Mouse (Mus musculus) liver, embryonic 14.5 days (tissue): ENCODE data around the gene Sstr5. TPM values are rescaled to one million over a fixed set of nuclear protein-coding genes. Genes with fewer than 3 reads are reported as not detected.

Experiments
- ATAC-seq: fragments of 200-750 bp; cut with Nextera tagmentation; 2 replicates; pipeline ENCODE4 v1.8.0; 2017; ENCODE audit warnings: moderate number of reproducible peaks, mild to moderate bottlenecking, moderate library complexity; ENCODE audit not compliant: insufficient read depth
- DNase-seq, 3 experiments: peaks; one replicate each; pipeline ENCODE4 v3.0.0-alpha.2; 2012 to 2013; ENCODE audit warnings: low read depth in 3 of 3, low spot score in 3 of 3
- H3K27ac ChIP-seq: fragments of 300-500 bp; sonication (generic); 2 replicates; pipeline ENCODE4 v1.5.1; 2014; ENCODE audit warnings: moderate library complexity, mild to moderate bottlenecking, control low read depth, inconsistent platforms
- H3K27me3 ChIP-seq: fragments of 300-500 bp; sonication (generic); 2 replicates; pipeline ENCODE4 v1.6.1; 2014; ENCODE audit warnings: mild to moderate bottlenecking, low read length, moderate library complexity; ENCODE audit not compliant: control insufficient read depth, insufficient read depth
- H3K36me3 ChIP-seq: fragments of 300-500 bp; sonication (generic); replicated peaks from 2 replicates; pipeline ENCODE4 v1.6.1; 2014; ENCODE audit warnings: low read depth; ENCODE audit not compliant: control insufficient read depth, insufficient read depth
- H3K4me1 ChIP-seq, 2 experiments: fragments of 200-500 bp in 1 of 2; fragments of 300-500 bp in 1 of 2; sonication (generic) in 1 of 2; replicated peaks; 2 replicates each; pipeline ENCODE4 v1.6.1; 2012 to 2014; ENCODE audit warnings: antibody characterized with exemption in 1 of 2, inconsistent platforms in 1 of 2, low read length in 1 of 2; ENCODE audit not compliant: control insufficient read depth in 2 of 2, insufficient read depth in 2 of 2
- H3K4me2 ChIP-seq: fragments of 300-500 bp; sonication (generic); 2 replicates; pipeline ENCODE4 v1.6.1; 2014; ENCODE audit warnings: low read depth, mild to moderate bottlenecking, control low read depth, moderate library complexity
- H3K4me3 ChIP-seq, 2 experiments: fragments of 200-500 bp in 1 of 2; fragments of 300-500 bp in 1 of 2; sonication (generic) in 1 of 2; 2 replicates each; pipeline ENCODE4 v1.5.1; 2012 to 2014; ENCODE audit warnings: low read depth in 2 of 2, low read length in 2 of 2, mild to moderate bottlenecking in 2 of 2, control low read depth in 1 of 2, inconsistent platforms in 1 of 2, moderate library complexity in 1 of 2; ENCODE audit not compliant: insufficient read depth in 1 of 2
- H3K9ac ChIP-seq: fragments of 300-500 bp; sonication (generic); replicated peaks from 2 replicates; pipeline ENCODE4 v1.6.1; 2014; ENCODE audit warnings: mild to moderate bottlenecking, control low read depth, moderate library complexity
- H3K9me3 ChIP-seq: fragments of 300-500 bp; sonication (generic); 2 replicates; pipeline ENCODE4 v1.6.1; 2016; ENCODE audit warnings: low read length, mixed read lengths; ENCODE audit not compliant: control insufficient read depth
- CTCF ChIP-seq: IDR thresholded peaks from 2 replicates; pipeline ENCODE4 v1.5.1; 2016; ENCODE audit warnings: antibody characterized with exemption, low read depth, control low read depth
- EP300 ChIP-seq: IDR thresholded peaks from 2 replicates; pipeline ENCODE4 v1.6.1; 2016; ENCODE audit warnings: antibody characterized with exemption, low read depth
- WGBS: fragments of 180-500 bp; shearing (Covaris S2); extraction: QIAGEN DNeasy Blood & Tissue Kit; methylation state at CpG from one replicate; pipeline ENCODE4 v1.1.7; 2014; ENCODE audit not compliant: insufficient replicate concordance; 5-methylcytosine and 5-hydroxymethylcytosine counted together
- polyA plus RNA-seq, 2 experiments: library from polyadenylated mRNA; depleted of rRNA in 1 of 2; stranded (reverse) in 1 of 2; unstranded in 1 of 2; fragments of >200 nt; fragmentation: Nextera tagmentation in 1 of 2; extraction: Ambion mirVana in 1 of 2; gene quantifications; 2 replicates each; pipeline versions ENCODE4 v1.2.1 to v1.2.3; 2012 to 2014

Gene Sstr5
- polyA plus RNA-seq, 2 experiments, result 0.01 TPM; not detected in 1

GRCm38 (mm10) chr17:25482092-25482491, 15.0 kb downstream of the Sstr5 start:
- H3K4me2 ChIP-seq, result no peak overlapping the region
- H3K4me1 ChIP-seq, result no peaks in the 10 kb centered on the region
- DNase-seq, result no peak
- TF ChIP-seq CTCF (no peak), EP300 (no peak)
- 70% methylated on average over 6 of the region's 6 CpGs for WGBS
- H3K36me3 ChIP-seq, result no peaks in the 10 kb centered on the region
- no peak overlapping the region for H3K4me3 ChIP-seq
- H3K9ac ChIP-seq, result no peak overlapping the region
- no peaks in the 10 kb centered on the region for H3K9me3 ChIP-seq
- no peaks in the 10 kb centered on the region for H3K27me3 ChIP-seq
- no peak overlapping the region for H3K27ac ChIP-seq
- no peak for ATAC-seq

DNA sequence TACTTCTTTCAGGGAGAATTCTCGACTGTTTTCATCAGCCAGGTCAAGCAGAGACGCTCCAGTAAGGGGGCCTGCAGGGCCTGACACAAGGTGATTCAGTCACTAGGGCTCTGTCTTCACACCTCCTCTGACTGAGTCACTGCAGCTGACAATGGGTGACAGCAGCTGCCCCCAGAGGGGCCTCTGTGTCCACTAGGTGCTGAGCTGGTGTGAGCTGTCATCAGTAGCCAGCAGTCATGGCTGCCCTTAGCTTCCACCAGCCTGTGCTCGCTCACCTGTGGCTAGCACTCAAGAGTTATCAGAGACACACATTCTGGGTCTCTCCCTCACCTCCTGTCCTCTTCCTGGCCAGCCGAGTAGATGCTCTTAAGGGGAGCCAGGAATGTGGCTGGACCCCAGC, 16.3 kb downstream of the Sstr5 start:
- TF ChIP-seq EP300 (no peak), CTCF (no peak)
- DNase-seq, result no peak
- WGBS, result 33% methylated on average over 4 of the region's 4 CpGs

DNA sequence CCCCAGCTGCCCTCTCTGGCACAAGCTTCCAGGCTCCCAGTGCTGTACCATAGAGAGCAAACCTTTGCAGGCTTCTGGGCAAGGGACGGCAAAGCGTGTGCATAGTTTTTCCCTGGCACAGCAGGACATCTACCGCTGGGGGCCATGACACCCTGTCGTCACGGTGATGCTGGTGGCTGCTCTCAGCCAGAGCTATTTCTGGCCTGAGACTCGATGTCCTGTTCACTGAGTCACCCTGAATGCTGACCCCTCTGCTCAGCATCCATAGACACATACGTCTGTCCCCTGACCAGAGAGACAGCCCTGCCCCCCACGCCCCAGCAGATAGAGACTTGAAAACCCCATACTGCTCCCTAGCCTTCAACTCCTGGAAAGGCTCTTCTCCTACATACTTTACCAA, 16.9 kb downstream of the Sstr5 start:
- Histone ChIP-seq H3K9ac (no peak overlapping the region), H3K27me3 (no peaks in the 10 kb centered on the region), H3K27ac (no peak overlapping the region), H3K4me3 (no peak overlapping the region), H3K9me3 (no peaks in the 10 kb centered on the region), H3K4me2 (no peak overlapping the region), H3K4me1 (no peaks in the 10 kb centered on the region), H3K36me3 (no peaks in the 10 kb centered on the region)
- TF ChIP-seq CTCF (no peak), EP300 (no peak)
- WGBS, result 51% methylated on average over 8 of the region's 8 CpGs
- DNase-seq (no peak), ATAC-seq (no peak)

More for the DNA sequence above, 16.3 kb downstream of the Sstr5 start:
- Histone ChIP-seq H3K4me2 (no peak overlapping the region), H3K9ac (no peak overlapping the region), H3K27me3 (no peaks in the 10 kb centered on the region), H3K9me3 (no peaks in the 10 kb centered on the region), H3K36me3 (no peaks in the 10 kb centered on the region), H3K4me1 (no peaks in the 10 kb centered on the region), H3K27ac (no peak overlapping the region), H3K4me3 (no peak overlapping the region)
- no peak for ATAC-seq

GRCm38 (mm10) chr17:25475946-25476744, 20.9 kb downstream of the Sstr5 start:
- H3K9ac ChIP-seq, result no peak overlapping the region
- WGBS, result 31% methylated on average over 19 of the region's 19 CpGs
- no peak overlapping the region for H3K4me2 ChIP-seq
- TF ChIP-seq CTCF (peak; percentile 89), EP300 (no peak)
- no peak overlapping the region for H3K27ac ChIP-seq
- no peaks in the 10 kb centered on the region for H3K4me1 ChIP-seq
- DNase-seq (peak; percentile 20 to 30 (median 22)), ATAC-seq (no peak)
- no peak overlapping the region for H3K4me3 ChIP-seq
- H3K9me3 ChIP-seq, result no peaks in the 10 kb centered on the region
- no peaks in the 10 kb centered on the region for H3K36me3 ChIP-seq
- no peaks in the 10 kb centered on the region for H3K27me3 ChIP-seq

DNA sequence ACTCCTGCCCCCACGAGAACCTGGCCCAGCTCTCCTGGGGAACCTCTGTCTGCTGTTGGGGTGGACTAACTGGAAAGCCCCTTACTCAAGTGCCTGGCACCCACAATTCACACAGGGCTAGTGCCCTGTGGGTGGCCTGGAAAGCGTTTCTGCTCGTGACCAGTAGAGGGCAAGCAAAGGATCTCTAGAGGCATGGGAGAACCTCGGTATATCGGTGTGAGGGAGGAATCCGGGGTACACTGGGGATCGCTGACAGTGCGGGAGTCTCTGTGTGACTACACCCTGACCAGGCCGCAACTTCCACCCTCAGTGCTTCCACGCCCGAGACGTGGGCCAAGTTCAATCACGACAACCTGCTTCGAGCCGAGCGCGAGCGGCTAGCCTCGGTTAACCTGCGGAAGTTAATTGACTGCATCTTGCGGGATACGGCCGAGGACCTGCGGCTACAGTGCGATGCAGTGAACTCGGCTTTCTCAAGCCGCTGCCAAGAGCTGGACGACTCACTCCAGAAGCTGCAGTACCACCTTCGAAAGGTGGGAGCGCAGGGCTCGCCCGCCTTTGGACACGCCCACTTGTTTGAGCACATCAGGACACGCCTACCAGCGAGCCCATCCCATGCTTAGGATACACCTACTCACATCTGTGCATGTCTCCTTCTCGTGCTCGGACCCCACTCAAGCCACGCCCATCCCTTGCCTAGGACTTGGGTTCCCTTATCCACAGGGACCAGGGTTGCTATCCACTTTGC, 22.6 kb downstream of the Sstr5 start:
- no peaks in the 10 kb centered on the region for H3K9me3 ChIP-seq
- H3K4me1 ChIP-seq, result no peaks in the 10 kb centered on the region
- DNase-seq (peak; percentile 40 to 47 (median 41)), ATAC-seq (peak; percentile 38; the same call in 1 of the 2 replicates)
- H3K4me2 ChIP-seq, result peak overlapping the region; percentile 58
- H3K27ac ChIP-seq, result no peak overlapping the region
- WGBS, result 3% methylated on average over 38 of the region's 38 CpGs
- H3K9ac ChIP-seq, result no peak overlapping the region
- TF ChIP-seq EP300, result no peak
- peak; percentile 70 for TF ChIP-seq CTCF
- no peaks in the 10 kb centered on the region for H3K27me3 ChIP-seq
- no peaks in the 10 kb centered on the region for H3K36me3 ChIP-seq
- peak overlapping the region; percentile 28 to 29 for H3K4me3 ChIP-seq
